Mouse (Mus musculus): ENCODE data around the gene Mlh1.

The Mlh1 gene

GRCm38 (mm10) chr9:111211122-111212041 lies 60.2 kb downstream of the Mlh1 start:
- DNase-seq = no peak

GRCm38 (mm10) chr9:111210412-111210811 lies 61.2 kb downstream of the Mlh1 start:
- no peak for DNase-seq

GRCm38 (mm10) chr9:111209158-111209699 lies 62.4 kb downstream of the Mlh1 start:
- no peak for DNase-seq

GRCm38 (mm10) chr9:111208185-111208584 lies 63.4 kb downstream of the Mlh1 start:
- DNase-seq = no peak

- DNase-seq = no peak
Observed at GRCm38 (mm10) chr9:111207683-111208082, 63.9 kb downstream of the Mlh1 start.

GRCm38 (mm10) chr9:111204601-111205375 lies 66.8 kb downstream of the Mlh1 start:
- DNase-seq = no peak

GRCm38 (mm10) chr9:111200208-111200607 lies 71.4 kb downstream of the Mlh1 start:
- DNase-seq = no peak

- DNase-seq = no peak
Observed at GRCm38 (mm10) chr9:111198332-111198731, 73.3 kb downstream of the Mlh1 start.

GRCm38 (mm10) chr9:111197712-111198111 lies 73.9 kb downstream of the Mlh1 start:
- DNase-seq = no peak

GRCm38 (mm10) chr9:111197116-111197515 lies 74.5 kb downstream of the Mlh1 start:
- DNase-seq = no peak

GRCm38 (mm10) chr9:111193211-111193610 lies 78.4 kb downstream of the Mlh1 start:
- DNase-seq = no peak

- DNase-seq = no peak
Observed at GRCm38 (mm10) chr9:111188731-111189130, 82.9 kb downstream of the Mlh1 start.

- no peak for DNase-seq
Observed at GRCm38 (mm10) chr9:111186861-111187260, 84.7 kb downstream of the Mlh1 start.

- DNase-seq = no peak
Observed at GRCm38 (mm10) chr9:111184929-111185328, 86.7 kb downstream of the Mlh1 start.

- DNase-seq = no peak
Observed at GRCm38 (mm10) chr9:111182176-111182575, 89.4 kb downstream of the Mlh1 start.

GRCm38 (mm10) chr9:111178971-111179370 lies 92.6 kb downstream of the Mlh1 start:
- DNase-seq = no peak
